Mouse (Mus musculus): ENCODE measurements at regions not wholly inside any gene's neighbourhood (a gene's known extent, or its start where the extent isn't known, plus 50 kb on each side); places are given as distances from the start of the nearest gene placed in this dataset.

GRCm38 (mm10) chr5:75382138-75382537, 192.6 kb upstream of the Kit start:
- H3K4me2 ChIP-seq (replicated peaks; ENCODE audit: low read depth, low read length): no peak overlapping the region
- DNase-seq (ENCODE audit: low spot score) (no peak), ATAC-seq (ENCODE audit: low FRiP score) (no peak)
- no peaks in the 10 kb centered on the region for H3K27me3 ChIP-seq (ENCODE audit: control insufficient read depth, insufficient read depth, low read length)
- no peak overlapping the region for H3K9ac ChIP-seq (ENCODE audit: low read depth, low read length)
- no peaks in the 10 kb centered on the region for H3K9me3 ChIP-seq (ENCODE audit: control insufficient read depth, low read length)
- H3K27ac ChIP-seq (ENCODE audit: low read depth, low read length): no peak overlapping the region
- no peaks in the 10 kb centered on the region for H3K36me3 ChIP-seq (ENCODE audit: control insufficient read depth, insufficient read depth, low read length)
- 95% methylated on average over 3 of the region's 3 CpGs for WGBS
- H3K4me1 ChIP-seq (replicated peaks; ENCODE audit: control insufficient read depth, insufficient read depth, low read length): no peaks in the 10 kb centered on the region
- no peak overlapping the region for H3K4me3 ChIP-seq (ENCODE audit: low read depth, low read length)

- Histone ChIP-seq H3K4me1 (replicated peaks; ENCODE audit: control insufficient read depth, insufficient read depth, low read length) (no peaks in the 10 kb centered on the region), H3K4me3 (ENCODE audit: low read depth, low read length) (no peak overlapping the region), H3K36me3 (ENCODE audit: control insufficient read depth, insufficient read depth, low read length) (no peaks in the 10 kb centered on the region), H3K27me3 (ENCODE audit: control insufficient read depth, insufficient read depth, low read length) (no peaks in the 10 kb centered on the region), H3K9me3 (ENCODE audit: control insufficient read depth, low read length) (no peaks in the 10 kb centered on the region), H3K9ac (ENCODE audit: low read depth, low read length) (no peak overlapping the region), H3K4me2 (replicated peaks; ENCODE audit: low read depth, low read length) (no peak overlapping the region), H3K27ac (ENCODE audit: low read depth, low read length) (no peak overlapping the region)
- WGBS: 51% methylated on average over 13 of the region's 13 CpGs
- ATAC-seq (ENCODE audit: low FRiP score): no peak
- DNase-seq (ENCODE audit: low spot score): no peak
Measured at GRCm38 (mm10) chr5:75387886-75388454, 186.7 kb upstream of the Kit start.

GRCm38 (mm10) chr5:75388699-75389260, 185.9 kb upstream of the Kit start:
- DNase-seq (ENCODE audit: low spot score): no peak
- Histone ChIP-seq H3K9ac (ENCODE audit: low read depth, low read length) (no peak overlapping the region), H3K36me3 (ENCODE audit: control insufficient read depth, insufficient read depth, low read length) (no peaks in the 10 kb centered on the region), H3K4me1 (replicated peaks; ENCODE audit: control insufficient read depth, insufficient read depth, low read length) (no peaks in the 10 kb centered on the region), H3K27me3 (ENCODE audit: control insufficient read depth, insufficient read depth, low read length) (no peaks in the 10 kb centered on the region), H3K4me2 (replicated peaks; ENCODE audit: low read depth, low read length) (no peak overlapping the region), H3K4me3 (ENCODE audit: low read depth, low read length) (no peak overlapping the region), H3K27ac (ENCODE audit: low read depth, low read length) (no peak overlapping the region), H3K9me3 (ENCODE audit: control insufficient read depth, low read length) (no peaks in the 10 kb centered on the region)
- 86% methylated on average over 7 of the region's 7 CpGs for WGBS
- no peak for ATAC-seq (ENCODE audit: low FRiP score)

- Histone ChIP-seq H3K4me2 (replicated peaks; ENCODE audit: low read depth, low read length) (no peak overlapping the region), H3K4me3 (ENCODE audit: low read depth, low read length) (no peak overlapping the region), H3K9me3 (ENCODE audit: control insufficient read depth, low read length) (no peaks in the 10 kb centered on the region), H3K27ac (ENCODE audit: low read depth, low read length) (no peak overlapping the region), H3K27me3 (ENCODE audit: control insufficient read depth, insufficient read depth, low read length) (no peaks in the 10 kb centered on the region), H3K9ac (ENCODE audit: low read depth, low read length) (no peak overlapping the region), H3K4me1 (replicated peaks; ENCODE audit: control insufficient read depth, insufficient read depth, low read length) (no peaks in the 10 kb centered on the region), H3K36me3 (ENCODE audit: control insufficient read depth, insufficient read depth, low read length) (no peaks in the 10 kb centered on the region)
- WGBS: 73% methylated on average over 7 of the region's 7 CpGs
- ATAC-seq (ENCODE audit: low FRiP score): no peak
- DNase-seq (ENCODE audit: low spot score): no peak
Measured at GRCm38 (mm10) chr5:75389433-75389971, 185.2 kb upstream of the Kit start.

DNA sequence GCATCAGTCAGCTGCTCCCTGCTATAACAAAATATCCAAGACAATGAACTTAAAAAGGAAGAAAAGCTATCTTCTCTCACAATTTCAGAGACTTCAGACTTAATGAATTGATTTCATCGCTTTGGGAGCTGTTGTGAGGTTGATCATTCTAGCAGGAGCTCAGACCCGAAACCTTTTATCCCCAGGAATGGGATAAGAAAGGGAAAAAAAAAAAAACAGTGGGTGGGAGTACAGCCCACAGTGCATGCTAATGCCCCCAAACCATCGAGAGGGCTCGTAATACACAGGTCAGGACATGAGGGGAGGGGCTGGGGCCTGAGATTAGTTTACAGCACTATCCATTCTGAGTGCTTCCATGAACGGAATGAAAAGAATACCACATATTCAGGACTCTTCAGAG, 175.9 kb upstream of the Kit start:
- DNase-seq (ENCODE audit: low spot score) (no peak), ATAC-seq (ENCODE audit: low FRiP score) (no peak)
- Histone ChIP-seq H3K27me3 (ENCODE audit: control insufficient read depth, insufficient read depth, low read length) (no peaks in the 10 kb centered on the region), H3K4me2 (replicated peaks; ENCODE audit: low read depth, low read length) (no peak overlapping the region), H3K4me3 (ENCODE audit: low read depth, low read length) (no peak overlapping the region), H3K9ac (ENCODE audit: low read depth, low read length) (no peak overlapping the region), H3K4me1 (replicated peaks; ENCODE audit: control insufficient read depth, insufficient read depth, low read length) (no peaks in the 10 kb centered on the region), H3K9me3 (ENCODE audit: control insufficient read depth, low read length) (no peaks in the 10 kb centered on the region), H3K36me3 (ENCODE audit: control insufficient read depth, insufficient read depth, low read length) (no peaks in the 10 kb centered on the region), H3K27ac (ENCODE audit: low read depth, low read length) (no peak overlapping the region)
- WGBS: 73% methylated on average over 5 of the region's 5 CpGs

- no peaks in the 10 kb centered on the region for H3K9me3 ChIP-seq (ENCODE audit: control insufficient read depth, low read length)
- no peaks in the 10 kb centered on the region for H3K27me3 ChIP-seq (ENCODE audit: control insufficient read depth, insufficient read depth, low read length)
- H3K4me1 ChIP-seq (replicated peaks; ENCODE audit: control insufficient read depth, insufficient read depth, low read length): no peaks in the 10 kb centered on the region
- H3K27ac ChIP-seq (ENCODE audit: low read depth, low read length): no peak overlapping the region
- H3K4me2 ChIP-seq (replicated peaks; ENCODE audit: low read depth, low read length): no peak overlapping the region
- 52% methylated on average over 3 of the region's 3 CpGs for WGBS
- no peak for DNase-seq (ENCODE audit: low spot score)
- no peak for ATAC-seq (ENCODE audit: low FRiP score)
- H3K4me3 ChIP-seq (ENCODE audit: low read depth, low read length): no peak overlapping the region
- H3K36me3 ChIP-seq (ENCODE audit: control insufficient read depth, insufficient read depth, low read length): no peaks in the 10 kb centered on the region
- no peak overlapping the region for H3K9ac ChIP-seq (ENCODE audit: low read depth, low read length)
Measured at GRCm38 (mm10) chr5:75401734-75402133, 173.0 kb upstream of the Kit start.

GRCm38 (mm10) chr5:75402631-75403030, 172.1 kb upstream of the Kit start:
- no peak overlapping the region for H3K4me3 ChIP-seq (ENCODE audit: low read depth, low read length)
- H3K27me3 ChIP-seq (ENCODE audit: control insufficient read depth, insufficient read depth, low read length): no peaks in the 10 kb centered on the region
- 77% methylated on average over 3 of the region's 3 CpGs for WGBS
- no peaks in the 10 kb centered on the region for H3K4me1 ChIP-seq (replicated peaks; ENCODE audit: control insufficient read depth, insufficient read depth, low read length)
- no peak overlapping the region for H3K27ac ChIP-seq (ENCODE audit: low read depth, low read length)
- ATAC-seq (ENCODE audit: low FRiP score) (no peak), DNase-seq (ENCODE audit: low spot score) (no peak)
- no peaks in the 10 kb centered on the region for H3K9me3 ChIP-seq (ENCODE audit: control insufficient read depth, low read length)
- no peak overlapping the region for H3K9ac ChIP-seq (ENCODE audit: low read depth, low read length)
- H3K4me2 ChIP-seq (replicated peaks; ENCODE audit: low read depth, low read length): no peak overlapping the region
- H3K36me3 ChIP-seq (ENCODE audit: control insufficient read depth, insufficient read depth, low read length): no peaks in the 10 kb centered on the region

GRCm38 (mm10) chr5:75403531-75403930, 171.2 kb upstream of the Kit start:
- H3K36me3 ChIP-seq (ENCODE audit: control insufficient read depth, insufficient read depth, low read length): no peaks in the 10 kb centered on the region
- H3K27me3 ChIP-seq (ENCODE audit: control insufficient read depth, insufficient read depth, low read length): no peaks in the 10 kb centered on the region
- ATAC-seq (ENCODE audit: low FRiP score) (no peak), DNase-seq (ENCODE audit: low spot score) (no peak)
- WGBS: 90% methylated on average over 5 of the region's 5 CpGs
- H3K9ac ChIP-seq (ENCODE audit: low read depth, low read length): no peak overlapping the region
- H3K4me2 ChIP-seq (replicated peaks; ENCODE audit: low read depth, low read length): no peak overlapping the region
- H3K27ac ChIP-seq (ENCODE audit: low read depth, low read length): no peak overlapping the region
- no peaks in the 10 kb centered on the region for H3K4me1 ChIP-seq (replicated peaks; ENCODE audit: control insufficient read depth, insufficient read depth, low read length)
- H3K9me3 ChIP-seq (ENCODE audit: control insufficient read depth, low read length): no peaks in the 10 kb centered on the region
- no peak overlapping the region for H3K4me3 ChIP-seq (ENCODE audit: low read depth, low read length)

- no peaks in the 10 kb centered on the region for H3K9me3 ChIP-seq (ENCODE audit: control insufficient read depth, low read length)
- no peaks in the 10 kb centered on the region for H3K4me1 ChIP-seq (replicated peaks; ENCODE audit: control insufficient read depth, insufficient read depth, low read length)
- WGBS: 68% methylated on average over 9 of the region's 9 CpGs
- H3K36me3 ChIP-seq (ENCODE audit: control insufficient read depth, insufficient read depth, low read length): no peaks in the 10 kb centered on the region
- no peak overlapping the region for H3K27ac ChIP-seq (ENCODE audit: low read depth, low read length)
- H3K4me3 ChIP-seq (ENCODE audit: low read depth, low read length): no peak overlapping the region
- no peak overlapping the region for H3K4me2 ChIP-seq (replicated peaks; ENCODE audit: low read depth, low read length)
- DNase-seq (ENCODE audit: low spot score) (no peak), ATAC-seq (ENCODE audit: low FRiP score) (no peak)
- H3K27me3 ChIP-seq (ENCODE audit: control insufficient read depth, insufficient read depth, low read length): no peaks in the 10 kb centered on the region
- no peak overlapping the region for H3K9ac ChIP-seq (ENCODE audit: low read depth, low read length)
Measured at GRCm38 (mm10) chr5:75404601-75405285, 170.0 kb upstream of the Kit start.

Data from hindbrain, embryonic 11.5 days (tissue).